Mouse (Mus musculus) heart, adult 2 months (tissue): ENCODE measurements around the gene Ucn3. TPM values are rescaled to one million over a fixed set of nuclear protein-coding genes. Genes with fewer than 3 reads are reported as not detected.

Experiments used
- DNase-seq, 2 experiments: peaks; one replicate each; pipeline ENCODE4 v3.0.0; 2021
- H3K27ac ChIP-seq: fragments of 200-600 bp; 2 replicates; pipeline ENCODE4 v1.8.1; 2022
- H3K27me3 ChIP-seq: fragments of 200-500 bp; 2 replicates; pipeline ENCODE4 v1.6.1; 2012; ENCODE audit warnings: mild to moderate bottlenecking, low read length, inconsistent platforms, mixed read lengths; ENCODE audit not compliant: control insufficient read depth, insufficient read depth
- H3K36me3 ChIP-seq: fragments of 200-500 bp; 2 replicates; pipeline ENCODE4 v1.6.1; 2012; ENCODE audit warnings: low read length, inconsistent platforms; ENCODE audit not compliant: control insufficient read depth, insufficient read depth
- H3K4me1 ChIP-seq: fragments of 200-500 bp; 2 replicates; pipeline ENCODE4 v1.6.1; 2011; ENCODE audit warnings: low read length; ENCODE audit not compliant: control insufficient read depth, insufficient read depth
- H3K4me3 ChIP-seq: fragments of 200-600 bp; 2 replicates; pipeline ENCODE4 v1.8.1; 2022
- H3K79me2 ChIP-seq: fragments of 200-500 bp; replicated peaks from 2 replicates; pipeline ENCODE4 v1.6.1; 2012; ENCODE audit warnings: mild to moderate bottlenecking, inconsistent platforms, low read length, moderate library complexity, mixed read lengths; ENCODE audit not compliant: control insufficient read depth, insufficient read depth
- H3K9ac ChIP-seq: fragments of 200-500 bp; 2 replicates; pipeline ENCODE4 v1.6.1; 2012; ENCODE audit warnings: low read depth, mild to moderate bottlenecking, control low read depth, inconsistent platforms, low read length, mixed read lengths
- CTCF ChIP-seq: fragments of 200-600 bp; IDR thresholded peaks from 2 replicates; pipeline ENCODE4 v1.8.1; 2022; ENCODE audit warnings: antibody characterized with exemption, mild to moderate bottlenecking, moderate library complexity
- EP300 ChIP-seq: fragments of 200-500 bp; IDR thresholded peaks from 2 replicates; pipeline ENCODE4 v1.6.1; 2011; ENCODE audit warnings: low read depth, low read length, control low read depth; ENCODE audit not compliant: insufficient read depth
- POLR2A ChIP-seq: fragments of 200-500 bp; IDR thresholded peaks from 2 replicates; pipeline ENCODE4 v1.6.1; 2011; ENCODE audit warnings: mild to moderate bottlenecking, low read depth, low read length, control low read depth; ENCODE audit not compliant: insufficient read depth
- WGBS: fragments of 180-500 bp; shearing (Covaris S2); methylation state at CpG from one replicate; pipeline ENCODE4 v1.1.7; 2018; 5-methylcytosine and 5-hydroxymethylcytosine counted together
- intact Hi-C: fragments of 180-260 bp; cut with DNase I; formaldehyde crosslinking; loops from one replicate; pipeline ENCODE4 v1.15.1; 2025
- long read RNA-seq: library from polyadenylated mRNA; stranded (forward); transcript quantifications from one replicate; pipeline ENCODE4 v2.0.0, GENCODE M21; 2021
- polyA plus RNA-seq: library from polyadenylated mRNA; depleted of rRNA; stranded (reverse); fragments of >200 nt; gene quantifications from 2 replicates; pipeline ENCODE4 v1.2.3, GENCODE M21; 2012; rRNA removed
- total RNA-seq, 2 experiments: library from RNA; stranded (reverse); gene quantifications; 2 replicates each; pipeline ENCODE4 v1.2.3; 2021

The Ucn3 gene
- total RNA-seq (not detected), polyA plus RNA-seq (not detected in 2 replicates)
- long read RNA-seq: 0 reads

DNA sequence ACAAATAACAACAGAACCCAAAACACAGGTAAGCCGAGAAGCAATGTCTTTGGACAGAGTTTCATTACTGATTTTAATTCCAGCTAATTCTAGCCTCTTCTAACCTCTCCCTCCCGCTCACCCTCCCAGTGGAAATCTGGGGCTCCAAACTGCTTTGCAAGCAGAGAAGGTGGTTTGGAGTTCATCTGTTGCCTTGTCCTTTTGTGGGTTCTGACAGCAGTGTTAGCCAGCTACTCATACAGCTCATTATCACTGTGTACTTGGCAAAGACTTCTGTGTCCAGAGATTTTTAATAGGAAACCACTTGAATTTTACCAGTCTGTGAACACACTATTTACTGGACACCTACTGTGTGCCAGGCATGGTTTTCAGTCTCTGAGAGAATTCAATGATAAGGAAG is at the start of gene Ucn3:
Ucn3 (minus strand) TSS at position 101 of the 400 bp plus-strand sequence.
- TF ChIP-seq EP300: no peak
- 78% methylated on average over 2 of the region's 2 CpGs for WGBS
- Histone ChIP-seq H3K27me3 (no peaks in the 10 kb centered on the region), H3K4me1 (no peaks in the 10 kb centered on the region), H3K36me3 (no peaks in the 10 kb centered on the region), H3K4me3 (no peak within 1 kb of the TSS), H3K27ac (no peak within 1 kb of the TSS), H3K9ac (no peak within 1 kb of the TSS), H3K79me2 (no peaks in the 10 kb centered on the region)
- no peak for DNase-seq
- intact Hi-C loops: no loop called here

DNA sequence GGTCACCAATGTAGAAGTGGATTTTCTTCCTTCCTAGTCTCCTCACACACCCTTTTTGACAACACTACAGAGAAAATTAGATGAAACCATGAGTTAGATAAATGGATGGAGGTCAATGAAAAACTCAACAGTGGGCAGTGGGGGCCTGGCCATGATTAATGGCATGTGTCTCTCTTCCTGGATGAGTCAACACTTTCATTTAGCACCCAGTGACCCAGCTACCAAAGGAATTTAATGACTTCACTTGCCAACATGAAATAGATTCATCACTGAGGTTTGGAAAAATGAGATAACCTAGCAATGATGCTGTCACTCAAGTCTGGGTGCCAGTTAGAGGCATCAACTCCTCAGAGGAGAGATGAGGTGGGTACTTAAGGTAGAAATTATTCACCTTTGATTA is 46.9 kb upstream of the Ucn3 start:
- H3K36me3 ChIP-seq: no peaks in the 10 kb centered on the region
- TF ChIP-seq POLR2A (no peak), CTCF (no peak), EP300 (no peak)
- no peak overlapping the region for H3K9ac ChIP-seq
- no peaks in the 10 kb centered on the region for H3K79me2 ChIP-seq
- H3K4me1 ChIP-seq: no peaks in the 10 kb centered on the region
- H3K4me3 ChIP-seq: no peak overlapping the region
- no peak overlapping the region for H3K27ac ChIP-seq
- no peaks in the 10 kb centered on the region for H3K27me3 ChIP-seq
- intact Hi-C loops: no loop called here
- no peak for DNase-seq

DNA sequence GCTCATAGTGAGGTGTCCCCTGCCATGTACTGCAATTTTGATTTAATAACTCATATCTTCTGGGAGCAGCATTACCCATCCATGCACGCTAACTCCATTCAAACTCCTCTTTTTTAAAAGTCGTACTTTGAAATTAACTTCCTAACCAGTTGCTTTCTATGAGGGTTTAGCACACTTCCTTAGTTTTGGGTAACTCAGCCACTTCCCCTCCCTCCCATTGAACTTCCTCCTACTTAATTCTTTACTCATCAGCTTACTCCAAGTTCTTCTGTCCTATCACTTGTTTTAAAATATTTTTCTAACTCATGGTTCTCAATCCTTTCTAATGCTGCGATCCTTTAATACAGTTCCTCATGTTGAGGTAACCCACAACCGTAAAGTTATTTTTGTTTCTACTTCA is 23.7 kb upstream of the Ucn3 start:
- no peak for TF ChIP-seq POLR2A
- no peak for TF ChIP-seq CTCF
- no peak for TF ChIP-seq EP300
- no peak for DNase-seq
- H3K36me3 ChIP-seq: no peaks in the 10 kb centered on the region
- no peak overlapping the region for H3K9ac ChIP-seq
- intact Hi-C loops: no loop called here
- 81% methylated on average over 4 of the region's 4 CpGs for WGBS
- H3K79me2 ChIP-seq: no peaks in the 10 kb centered on the region
- no peak overlapping the region for H3K27ac ChIP-seq
- no peaks in the 10 kb centered on the region for H3K27me3 ChIP-seq
- no peaks in the 10 kb centered on the region for H3K4me1 ChIP-seq
- H3K4me3 ChIP-seq: no peak overlapping the region

DNA sequence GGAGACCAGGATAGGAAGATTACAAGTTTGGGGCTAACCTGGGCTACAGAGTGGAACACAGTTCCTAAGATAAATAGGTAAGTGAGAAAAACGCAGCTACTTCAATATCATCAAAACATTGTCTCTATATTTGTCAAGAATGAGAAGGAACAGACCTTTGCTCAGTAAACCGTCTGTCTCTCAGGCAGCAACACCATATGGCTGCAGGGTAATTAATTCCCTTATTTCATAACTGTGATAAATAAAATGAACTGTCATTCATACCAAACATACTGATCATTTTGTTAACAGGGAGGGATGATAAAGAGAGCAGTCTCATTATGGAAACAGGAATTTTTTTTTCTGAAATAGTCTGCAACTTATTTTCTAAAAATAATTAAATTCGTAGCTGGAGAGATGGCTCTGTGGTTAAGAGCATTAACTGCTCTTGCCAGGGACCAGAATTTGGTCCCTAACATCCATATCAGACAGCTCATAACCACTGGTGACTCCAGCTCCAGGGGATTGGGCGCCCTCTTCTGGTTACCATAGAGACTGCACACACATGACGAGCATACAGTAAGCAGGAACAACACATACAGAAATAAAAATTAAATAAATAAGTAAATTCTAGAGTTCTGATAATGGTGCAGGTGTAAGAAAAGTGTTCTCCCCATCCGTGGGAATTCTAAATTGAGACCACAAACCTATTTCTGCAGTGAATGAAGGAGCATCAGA is 6.2 kb upstream of the Ucn3 start:
- TF ChIP-seq POLR2A (no peak), EP300 (no peak), CTCF (no peak)
- H3K4me1 ChIP-seq: no peaks in the 10 kb centered on the region
- DNase-seq: no peak
- no peaks in the 10 kb centered on the region for H3K79me2 ChIP-seq
- H3K9ac ChIP-seq: no peak overlapping the region
- 76% methylated on average over 6 of the region's 6 CpGs for WGBS
- no peak overlapping the region for H3K4me3 ChIP-seq
- no peaks in the 10 kb centered on the region for H3K36me3 ChIP-seq
- intact Hi-C loops: no loop called here
- H3K27ac ChIP-seq: no peak overlapping the region
- no peaks in the 10 kb centered on the region for H3K27me3 ChIP-seq

DNA sequence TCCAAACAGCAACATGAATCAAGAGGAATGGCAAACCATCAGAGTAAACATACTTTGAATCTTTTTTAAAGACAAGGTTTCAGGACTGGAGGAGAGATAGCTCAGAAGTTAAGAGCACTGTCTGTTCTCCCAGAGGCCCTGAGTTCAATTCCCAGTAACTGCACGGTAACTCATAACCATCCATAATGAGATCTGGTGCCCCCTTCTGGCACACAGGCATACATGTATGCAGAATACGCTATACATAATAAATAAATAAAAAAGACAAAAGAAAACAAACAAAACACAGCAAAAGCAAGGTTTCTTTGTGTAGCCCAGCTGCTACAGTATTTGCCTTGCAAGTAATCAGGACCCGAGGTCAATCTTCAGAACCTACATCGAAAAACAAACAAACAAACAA is 4.3 kb upstream of the Ucn3 start:
- H3K9ac ChIP-seq: no peak overlapping the region

DNA sequence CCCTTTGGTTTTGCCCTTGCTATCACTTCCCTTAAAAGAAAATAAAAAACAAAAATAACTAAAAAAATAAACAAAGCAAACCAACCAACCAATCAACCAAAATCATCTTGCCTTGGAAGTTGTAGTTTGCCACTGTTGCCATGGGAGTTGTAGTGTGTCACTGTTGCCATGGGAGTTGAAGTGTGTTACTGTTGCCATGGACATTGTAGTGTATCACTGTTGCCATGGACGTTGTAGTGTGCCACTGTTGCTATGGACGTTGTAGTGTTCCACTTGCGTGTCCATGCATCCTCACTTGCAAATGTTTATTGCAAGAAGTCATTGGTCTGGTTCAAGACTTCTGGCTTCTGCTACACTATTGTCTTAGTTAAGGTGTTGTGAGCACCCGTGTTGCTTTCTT is 2.1 kb upstream of the Ucn3 start:
- no peak overlapping the region for H3K4me3 ChIP-seq
- intact Hi-C loops: no loop called here
- no peak overlapping the region for H3K9ac ChIP-seq
- H3K36me3 ChIP-seq: no peaks in the 10 kb centered on the region
- no peak for TF ChIP-seq EP300
- no peak for TF ChIP-seq CTCF
- TF ChIP-seq POLR2A: no peak
- no peaks in the 10 kb centered on the region for H3K27me3 ChIP-seq
- 86% methylated on average over 4 of the region's 4 CpGs for WGBS
- no peaks in the 10 kb centered on the region for H3K79me2 ChIP-seq
- no peaks in the 10 kb centered on the region for H3K4me1 ChIP-seq
- no peak overlapping the region for H3K27ac ChIP-seq
- no peak for DNase-seq

More for the DNA sequence above, 4.3 kb upstream of the Ucn3 start:
- TF ChIP-seq CTCF: no peak
- TF ChIP-seq POLR2A: no peak
- TF ChIP-seq EP300: no peak
- WGBS: 86% methylated on average over 4 of the region's 4 CpGs
- no peak for DNase-seq
- Histone ChIP-seq H3K27ac (no peak overlapping the region), H3K79me2 (no peaks in the 10 kb centered on the region), H3K4me1 (no peaks in the 10 kb centered on the region), H3K27me3 (no peaks in the 10 kb centered on the region), H3K36me3 (no peaks in the 10 kb centered on the region), H3K4me3 (no peak overlapping the region)
- intact Hi-C loops: no loop called here
